Mouse (Mus musculus) brain, embryonic 14.5 days (tissue): ENCODE data around the gene Fgf11.

Experiments used
- CTCF ChIP-seq: fragments of 200-500 bp; IDR thresholded peaks from 2 replicates; pipeline ENCODE4 v1.5.1; 2012; ENCODE audit warnings: inconsistent platforms, mild to moderate bottlenecking, moderate library complexity, borderline replicate concordance; ENCODE audit not compliant: insufficient read depth, insufficient read length; ENCODE audit errors: extremely low read depth
- POLR2A ChIP-seq: fragments of 200-500 bp; IDR thresholded peaks from 2 replicates; pipeline ENCODE4 v1.6.1; 2012; ENCODE audit warnings: mild to moderate bottlenecking, inconsistent platforms, borderline replicate concordance; ENCODE audit not compliant: poor library complexity, insufficient read depth, insufficient read length, severe bottlenecking; ENCODE audit errors: extremely low read depth

GRCm38 (mm10) chr11:69816520-69816919 is 14.9 kb upstream of the Fgf11 start:
- TF ChIP-seq POLR2A (no peak), CTCF (no peak)
